Mouse (Mus musculus) limb, embryonic 14.5 days (tissue): ENCODE results near the gene Hcfc2. TPM values are rescaled to one million over a fixed set of nuclear protein-coding genes. Genes with fewer than 3 reads are reported as not detected.

Source experiments
- ATAC-seq: fragments of 200-750 bp; cut with Nextera tagmentation; 2 replicates; pipeline ENCODE4 v1.8.0; 2017; ENCODE audit warnings: low read depth, moderate number of reproducible peaks, moderate TSS enrichment; ENCODE audit not compliant: low FRiP score
- DNase-seq: peaks from one replicate; pipeline ENCODE4 v3.0.0-alpha.2; 2015; ENCODE audit warnings: low spot score
- H3K27ac ChIP-seq: fragments of 300-500 bp; sonication (generic); replicated peaks from 2 replicates; pipeline ENCODE4 v1.5.1; 2014; ENCODE audit warnings: low read depth, mild to moderate bottlenecking, low read length, moderate library complexity, mixed read lengths
- H3K27me3 ChIP-seq: fragments of 300-500 bp; sonication (generic); 2 replicates; pipeline ENCODE4 v1.6.1; 2014; ENCODE audit warnings: low read length, mixed read lengths; ENCODE audit not compliant: control insufficient read depth, insufficient read depth
- H3K36me3 ChIP-seq: fragments of 300-500 bp; sonication (generic); 2 replicates; pipeline ENCODE4 v1.6.1; 2014; ENCODE audit warnings: mild to moderate bottlenecking, low read length, moderate library complexity, mixed read lengths; ENCODE audit not compliant: control insufficient read depth, insufficient read depth
- H3K4me1 ChIP-seq: fragments of 300-500 bp; sonication (generic); 2 replicates; pipeline ENCODE4 v1.6.1; 2014; ENCODE audit warnings: antibody characterized with exemption, low read length, mixed read lengths; ENCODE audit not compliant: control insufficient read depth, insufficient read depth
- H3K4me2 ChIP-seq: fragments of 300-500 bp; sonication (generic); replicated peaks from 2 replicates; pipeline ENCODE4 v1.6.1; 2014; ENCODE audit warnings: low read depth, mild to moderate bottlenecking, low read length, moderate library complexity; ENCODE audit not compliant: severe bottlenecking
- H3K4me3 ChIP-seq: fragments of 300-500 bp; sonication (generic); replicated peaks from 2 replicates; pipeline ENCODE4 v1.5.1; 2014; ENCODE audit warnings: low read length
- H3K9ac ChIP-seq: fragments of 300-500 bp; sonication (generic); 2 replicates; pipeline ENCODE4 v1.6.1; 2014; ENCODE audit warnings: mild to moderate bottlenecking, low read depth, low read length, moderate library complexity; ENCODE audit not compliant: severe bottlenecking
- H3K9me3 ChIP-seq: fragments of 300-500 bp; sonication (generic); 2 replicates; pipeline ENCODE4 v1.6.1; 2016; ENCODE audit warnings: low read length; ENCODE audit not compliant: control insufficient read depth
- POLR2A ChIP-seq: fragments of 200-500 bp; IDR thresholded peaks from 2 replicates; pipeline ENCODE4 v1.8.0; 2012; ENCODE audit warnings: inconsistent platforms, mild to moderate bottlenecking, moderate library complexity, borderline replicate concordance; ENCODE audit not compliant: insufficient read depth, insufficient read length; ENCODE audit errors: extremely low read depth
- WGBS: fragments of 180-500 bp; shearing (Covaris S2); extraction: QIAGEN DNeasy Blood & Tissue Kit; methylation state at CpG from one replicate; pipeline ENCODE4 v1.1.7; 2014; 5-methylcytosine and 5-hydroxymethylcytosine counted together
- polyA plus RNA-seq, 2 experiments: library from polyadenylated mRNA; depleted of rRNA in 1 of 2; stranded (reverse) in 1 of 2; unstranded in 1 of 2; fragments of >200 nt; fragmentation: Nextera tagmentation in 1 of 2; extraction: Ambion mirVana in 1 of 2; gene quantifications; 2 replicates each; pipeline versions ENCODE4 v1.2.1 to v1.2.3; 2012 to 2014

Gene Hcfc2
- polyA plus RNA-seq, 2 experiments, result 38.8 to 44.6 TPM

DNA sequence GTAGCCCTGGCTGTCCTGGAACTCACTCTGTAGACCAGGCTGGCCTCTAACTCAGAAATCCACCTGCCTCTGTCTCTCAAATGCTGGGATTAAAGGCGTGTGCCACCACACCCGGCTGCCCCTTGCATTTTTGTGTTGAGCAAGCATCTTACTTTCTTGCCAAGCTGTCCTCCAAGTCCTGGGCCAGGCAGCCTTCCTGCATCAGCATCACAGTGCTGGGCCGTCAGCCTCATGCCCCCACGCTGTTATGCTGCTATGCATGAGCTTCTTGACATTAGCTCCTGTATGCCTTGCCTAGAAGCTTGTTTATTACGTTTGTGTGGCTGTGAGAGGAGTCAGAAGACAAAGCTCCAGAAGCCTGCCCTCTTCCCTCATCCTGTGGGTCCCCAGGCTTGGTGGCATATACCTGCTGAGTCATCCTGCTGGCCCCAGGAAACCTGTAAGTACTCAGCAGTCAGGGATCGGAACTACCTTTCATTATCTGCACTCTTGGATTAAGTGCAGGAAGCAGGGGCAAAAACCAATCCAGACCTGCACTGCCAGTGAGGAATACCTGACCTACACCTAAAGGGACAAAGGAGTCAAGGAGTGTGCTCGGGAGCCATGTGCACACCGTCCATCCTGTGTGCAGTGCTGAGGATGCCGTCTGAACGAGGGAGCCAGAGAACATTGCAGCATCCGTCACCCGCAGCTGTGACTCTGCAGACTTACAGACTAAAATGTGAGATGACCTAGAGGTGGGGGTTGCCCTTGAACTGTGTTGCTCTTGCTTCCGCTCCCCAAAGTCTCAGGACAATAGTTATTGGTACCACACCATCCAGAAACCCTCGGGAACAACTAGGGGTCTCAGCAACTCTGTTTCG is 51.3 kb downstream of the Hcfc2 start:
- no peak overlapping the region for H3K27ac ChIP-seq
- no peaks in the 10 kb centered on the region for H3K9me3 ChIP-seq
- ATAC-seq (no peak), DNase-seq (no peak)
- no peak overlapping the region for H3K4me2 ChIP-seq
- TF ChIP-seq POLR2A, result no peak
- H3K9ac ChIP-seq, result no peak overlapping the region
- H3K4me3 ChIP-seq, result no peak overlapping the region
- WGBS, result 90% methylated on average over 15 of the region's 15 CpGs
- no peaks in the 10 kb centered on the region for H3K27me3 ChIP-seq
- H3K4me1 ChIP-seq, result no peaks in the 10 kb centered on the region
- peaks cover 77% of the 10 kb centered on the region for H3K36me3 ChIP-seq

DNA sequence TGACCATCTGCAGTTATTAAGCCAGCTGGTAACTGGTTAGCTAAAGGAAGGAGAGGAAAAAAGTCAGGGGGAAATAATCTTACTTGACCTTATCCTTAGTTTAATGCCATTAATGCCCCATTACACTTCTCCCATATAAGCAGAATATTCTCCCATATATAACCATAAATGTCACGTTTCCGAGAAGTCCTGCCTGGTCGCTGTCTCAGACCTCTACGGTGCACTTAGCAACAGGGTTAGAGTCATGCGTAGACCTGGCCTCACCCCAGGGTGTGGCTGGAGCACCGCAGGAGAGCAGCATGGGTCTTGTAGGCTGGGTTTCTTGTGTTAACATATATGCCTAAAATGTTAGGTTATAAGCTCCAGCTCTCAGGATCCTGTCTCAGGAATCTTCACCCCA is 54.8 kb downstream of the Hcfc2 start:
- ATAC-seq (no peak), DNase-seq (no peak)
- H3K27me3 ChIP-seq, result no peaks in the 10 kb centered on the region
- H3K4me3 ChIP-seq, result no peak overlapping the region
- no peaks in the 10 kb centered on the region for H3K9me3 ChIP-seq
- TF ChIP-seq POLR2A, result no peak
- H3K36me3 ChIP-seq, result peaks cover 93% of the 10 kb centered on the region
- no peak overlapping the region for H3K9ac ChIP-seq
- no peaks in the 10 kb centered on the region for H3K4me1 ChIP-seq
- no peak overlapping the region for H3K4me2 ChIP-seq
- no peak overlapping the region for H3K27ac ChIP-seq
- 87% methylated on average over 6 of the region's 6 CpGs for WGBS

DNA sequence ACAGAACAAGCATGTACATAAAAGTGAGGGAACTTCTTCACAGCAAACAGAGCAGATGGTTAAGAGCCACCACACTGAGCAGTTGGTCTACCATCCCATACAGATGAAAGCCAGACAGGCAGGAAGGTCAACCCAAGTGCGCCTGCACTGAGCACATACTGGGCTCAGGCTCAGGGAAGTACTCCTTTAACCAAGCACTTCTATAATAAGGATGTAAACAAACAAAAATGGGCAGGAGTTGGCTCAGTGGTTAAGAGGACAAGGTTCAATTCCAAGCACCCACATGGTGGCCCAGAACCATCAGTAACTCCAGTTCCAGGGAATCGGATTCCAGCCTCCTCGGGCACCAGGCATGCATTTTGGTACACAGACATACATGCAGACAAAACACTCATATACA is 57.0 kb downstream of the Hcfc2 start:
- Histone ChIP-seq H3K9ac (no peak overlapping the region), H3K27ac (no peak overlapping the region), H3K4me1 (peaks cover 4% of the 10 kb centered on the region; the same call in 1 of the 2 replicates), H3K4me3 (no peak overlapping the region), H3K9me3 (no peaks in the 10 kb centered on the region), H3K36me3 (peaks cover 94% of the 10 kb centered on the region), H3K27me3 (no peaks in the 10 kb centered on the region), H3K4me2 (no peak overlapping the region)
- no peak for TF ChIP-seq POLR2A
- no peak for DNase-seq
- ATAC-seq, result no peak
- WGBS, result 90% methylated on average over 3 of the region's 3 CpGs

DNA sequence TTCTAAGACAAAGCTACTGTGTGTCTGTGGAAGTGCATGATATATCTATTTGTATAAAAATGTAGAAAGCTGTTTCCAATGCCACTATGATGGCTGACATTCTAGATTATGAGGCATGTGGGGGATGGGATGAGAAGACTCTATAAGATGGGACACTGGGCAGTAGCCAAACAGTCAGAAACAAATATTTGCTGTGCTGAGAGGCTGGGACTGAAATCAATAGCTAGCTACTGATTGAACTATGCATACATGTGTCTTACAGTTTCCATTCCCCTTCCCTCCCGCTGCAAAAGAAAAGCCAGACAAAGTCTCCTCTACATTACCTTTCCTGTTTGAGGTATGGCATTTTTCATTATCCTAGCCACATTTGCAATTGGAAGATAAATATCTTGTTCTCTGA is 58.7 kb downstream of the Hcfc2 start:
- Histone ChIP-seq H3K36me3 (peaks cover 90% of the 10 kb centered on the region), H3K4me3 (no peak overlapping the region), H3K9ac (no peak overlapping the region), H3K9me3 (no peaks in the 10 kb centered on the region), H3K4me2 (no peak overlapping the region), H3K27me3 (no peaks in the 10 kb centered on the region), H3K27ac (no peak overlapping the region), H3K4me1 (peaks cover 4% of the 10 kb centered on the region; the same call in 1 of the 2 replicates)
- 93% methylated on average over 1 of the region's 1 CpGs for WGBS
- ATAC-seq (no peak), DNase-seq (no peak)
- TF ChIP-seq POLR2A, result no peak

DNA sequence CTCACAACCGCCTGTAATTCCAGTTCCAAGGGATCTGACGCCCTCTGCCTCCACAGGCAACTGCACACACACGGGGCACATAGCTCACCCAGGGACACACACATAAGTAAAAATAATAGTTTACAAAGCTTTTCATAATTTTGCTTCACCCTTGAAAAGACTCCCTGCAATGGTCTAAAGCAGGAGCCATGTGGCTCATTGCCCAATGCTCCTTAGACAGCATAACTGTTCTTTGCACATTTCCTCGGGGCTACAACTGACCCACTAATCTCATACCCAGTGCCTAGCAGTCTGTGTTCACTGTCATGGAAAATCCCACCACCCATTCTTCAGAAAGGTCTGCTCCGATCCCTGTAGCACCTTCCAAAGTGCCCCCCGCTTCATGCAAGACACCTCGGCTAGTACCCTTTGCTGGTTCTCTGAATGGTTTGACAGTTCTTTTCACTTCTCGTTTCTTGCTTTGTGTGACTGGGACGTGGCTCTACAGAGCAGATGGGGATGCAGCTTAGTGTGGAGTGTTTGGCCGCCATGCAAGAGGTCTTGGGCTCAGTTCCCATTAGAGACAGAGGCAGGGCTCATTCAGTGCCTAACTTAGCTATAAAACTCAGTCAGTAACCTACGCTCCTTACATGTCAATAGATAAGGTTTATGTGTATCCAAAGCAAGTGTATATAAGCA is 59.4 kb downstream of the Hcfc2 start:
- H3K27me3 ChIP-seq, result no peaks in the 10 kb centered on the region
- H3K4me2 ChIP-seq, result no peak overlapping the region
- H3K4me1 ChIP-seq, result peaks cover 4% of the 10 kb centered on the region; the same call in 1 of the 2 replicates
- no peak overlapping the region for H3K4me3 ChIP-seq
- H3K9ac ChIP-seq, result no peak overlapping the region
- WGBS, result 95% methylated on average over 11 of the region's 11 CpGs
- DNase-seq (no peak), ATAC-seq (no peak)
- no peaks in the 10 kb centered on the region for H3K9me3 ChIP-seq
- no peak overlapping the region for H3K27ac ChIP-seq
- no peak for TF ChIP-seq POLR2A
- H3K36me3 ChIP-seq, result peaks cover 94% of the 10 kb centered on the region
